Mouse (Mus musculus): ENCODE measurements at regions not wholly inside any gene's neighbourhood (a gene's known extent, or its start where the extent isn't known, plus 50 kb on each side); places are given as distances from the start of the nearest gene placed in this dataset.
"Not testable (repeated sequence)": the region's sequence is repeated elsewhere in the genome, so short reads cannot be mapped to it uniquely, and the experiment has no call there.

DNA sequence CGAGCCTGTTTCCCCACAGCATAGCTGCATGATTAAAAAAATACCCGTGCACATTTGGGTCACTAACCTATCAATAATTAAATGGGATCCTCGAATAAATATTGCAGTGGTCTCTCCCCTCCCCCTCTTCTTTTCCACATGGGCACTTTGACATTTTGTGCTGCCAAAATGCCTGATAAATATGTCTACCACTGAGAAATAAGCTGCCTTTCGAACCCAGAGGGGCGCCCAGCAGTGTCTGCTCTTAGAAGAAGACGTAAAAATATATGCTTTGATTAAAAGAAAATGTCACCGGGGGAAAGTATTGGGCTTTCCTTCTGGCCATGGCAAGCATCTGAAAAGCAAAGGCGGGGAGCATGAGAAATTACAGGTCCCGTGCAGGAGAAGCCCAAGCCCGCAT is 152.6 kb upstream of the Frmd4a start:
- Histone ChIP-seq H3K9me3 (replicated peaks) (no peaks in the 10 kb centered on the region), H3K27ac (replicated peaks) (no peak overlapping the region), H3K27me3 (ENCODE audit: low read depth, poor library complexity, severe bottlenecking) (no peaks in the 10 kb centered on the region), H3K4me3 (no peak overlapping the region), H3K4me1 (no peaks in the 10 kb centered on the region), H3K36me3 (no peaks in the 10 kb centered on the region)
- 87% methylated on average over 10 of the region's 10 CpGs for WGBS
- DNase-seq (ENCODE audit: low spot score), result no peak

DNA sequence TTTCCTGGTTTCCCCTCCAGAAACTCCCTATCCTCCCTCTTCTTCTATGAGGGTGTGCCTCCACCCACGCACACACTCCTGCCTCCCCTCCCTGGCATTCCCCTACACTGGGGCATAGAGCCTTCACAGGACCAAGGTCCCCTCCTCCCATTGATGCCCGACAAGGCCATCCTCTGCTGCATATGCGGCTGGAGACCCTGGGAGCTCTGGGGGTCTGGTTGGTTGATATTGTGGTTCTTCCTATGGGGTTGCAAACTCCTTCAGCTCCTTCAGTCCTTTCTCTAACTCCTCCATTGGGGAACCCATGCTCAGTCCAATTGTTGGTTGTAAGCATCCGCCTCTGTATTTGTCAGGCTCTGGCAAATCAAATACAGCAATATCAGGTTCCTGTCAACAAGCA is 150.8 kb upstream of the Frmd4a start:
- H3K9me3 ChIP-seq (replicated peaks); H3K36me3 ChIP-seq; H3K4me1 ChIP-seq; DNase-seq (ENCODE audit: low spot score); H3K27me3 ChIP-seq (ENCODE audit: low read depth, poor library complexity, severe bottlenecking); H3K4me3 ChIP-seq; H3K27ac ChIP-seq (replicated peaks): not testable (repeated sequence)
- WGBS, result 83% methylated on average over 4 of the region's 4 CpGs

DNA sequence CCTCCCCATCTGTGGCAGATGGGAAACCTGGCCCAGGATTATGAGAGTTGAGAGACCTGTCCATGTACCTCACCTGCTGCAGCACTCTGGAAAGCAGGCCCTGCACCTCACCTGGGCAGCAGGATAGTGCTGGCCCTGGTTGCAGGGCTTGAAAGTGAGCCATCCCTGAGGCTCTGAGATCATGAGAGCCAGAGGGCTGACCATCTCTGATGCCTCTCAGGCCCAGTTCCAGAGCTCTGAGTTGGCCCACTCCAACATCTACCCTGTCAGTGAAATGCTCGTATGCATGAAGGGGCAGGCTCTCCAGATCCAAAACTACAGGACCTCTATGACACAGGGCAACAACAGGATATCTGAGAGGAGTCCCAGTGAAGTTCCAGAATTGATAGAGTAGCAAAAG is 147.8 kb upstream of the Frmd4a start:
- H3K4me3 ChIP-seq, result no peak overlapping the region
- H3K27me3 ChIP-seq (ENCODE audit: low read depth, poor library complexity, severe bottlenecking), result no peaks in the 10 kb centered on the region
- no peaks in the 10 kb centered on the region for H3K4me1 ChIP-seq
- no peaks in the 10 kb centered on the region for H3K36me3 ChIP-seq
- DNase-seq (ENCODE audit: low spot score), result no peak
- H3K9me3 ChIP-seq (replicated peaks), result no peaks in the 10 kb centered on the region
- no peak overlapping the region for H3K27ac ChIP-seq (replicated peaks)
- WGBS, result 81% methylated on average over 1 of the region's 1 CpGs

DNA sequence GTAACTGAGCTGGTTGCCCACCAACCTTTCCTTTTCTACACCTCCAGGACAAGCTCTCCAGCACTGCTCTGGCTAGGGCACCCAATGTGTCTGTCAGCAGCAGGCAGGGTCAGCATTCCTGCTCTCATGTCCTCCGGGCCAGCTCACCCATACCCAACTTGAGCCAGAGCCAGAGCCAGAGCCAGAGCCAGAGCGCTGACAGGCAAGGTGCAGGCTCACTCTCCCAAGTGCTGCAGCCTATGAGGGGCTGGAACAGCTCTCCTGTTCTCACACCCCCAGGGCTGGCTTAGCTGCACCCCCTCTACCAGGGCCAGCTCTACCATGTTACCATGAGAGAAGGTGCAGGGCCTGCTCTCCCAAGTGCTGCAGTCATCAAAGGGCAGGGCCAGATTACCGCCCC is 145.8 kb upstream of the Frmd4a start:
- Histone ChIP-seq H3K4me1 (no peaks in the 10 kb centered on the region), H3K36me3 (no peaks in the 10 kb centered on the region), H3K27me3 (ENCODE audit: low read depth, poor library complexity, severe bottlenecking) (no peaks in the 10 kb centered on the region), H3K27ac (replicated peaks) (no peak overlapping the region), H3K4me3 (no peak overlapping the region), H3K9me3 (replicated peaks) (no peaks in the 10 kb centered on the region)
- 88% methylated on average over 3 of the region's 3 CpGs for WGBS
- DNase-seq (ENCODE audit: low spot score), result no peak

DNA sequence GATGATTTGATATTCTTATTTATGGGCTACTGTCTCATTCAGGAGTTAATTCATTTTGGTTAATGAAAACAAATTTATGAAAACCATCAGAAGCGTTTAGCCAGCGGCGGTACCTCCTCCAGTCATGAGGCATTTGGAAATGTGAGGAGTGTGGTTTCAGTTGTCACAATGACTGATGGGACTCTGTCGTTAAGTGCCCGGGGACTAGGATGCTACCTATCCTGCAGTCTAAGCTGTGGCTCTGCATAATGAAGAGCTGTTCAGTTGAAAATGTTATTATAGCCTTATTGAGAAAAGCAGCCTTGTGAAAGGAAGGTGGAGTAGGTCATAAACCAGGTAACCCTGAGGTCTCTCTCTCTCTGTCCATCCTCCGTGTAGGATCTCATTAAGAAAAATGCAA is 130.5 kb upstream of the Frmd4a start:
- DNase-seq (ENCODE audit: low spot score), result no peak
- peaks cover 15% of the 10 kb centered on the region for H3K4me1 ChIP-seq
- peaks cover 15% of the 10 kb centered on the region; the same call in 1 of the 2 replicates for H3K27me3 ChIP-seq (ENCODE audit: low read depth, poor library complexity, severe bottlenecking)
- H3K36me3 ChIP-seq, result no peaks in the 10 kb centered on the region
- no peaks in the 10 kb centered on the region for H3K9me3 ChIP-seq (replicated peaks)
- H3K4me3 ChIP-seq, result no peak overlapping the region
- H3K27ac ChIP-seq (replicated peaks), result no peak overlapping the region
- WGBS, result 83% methylated on average over 6 of the region's 6 CpGs

DNA sequence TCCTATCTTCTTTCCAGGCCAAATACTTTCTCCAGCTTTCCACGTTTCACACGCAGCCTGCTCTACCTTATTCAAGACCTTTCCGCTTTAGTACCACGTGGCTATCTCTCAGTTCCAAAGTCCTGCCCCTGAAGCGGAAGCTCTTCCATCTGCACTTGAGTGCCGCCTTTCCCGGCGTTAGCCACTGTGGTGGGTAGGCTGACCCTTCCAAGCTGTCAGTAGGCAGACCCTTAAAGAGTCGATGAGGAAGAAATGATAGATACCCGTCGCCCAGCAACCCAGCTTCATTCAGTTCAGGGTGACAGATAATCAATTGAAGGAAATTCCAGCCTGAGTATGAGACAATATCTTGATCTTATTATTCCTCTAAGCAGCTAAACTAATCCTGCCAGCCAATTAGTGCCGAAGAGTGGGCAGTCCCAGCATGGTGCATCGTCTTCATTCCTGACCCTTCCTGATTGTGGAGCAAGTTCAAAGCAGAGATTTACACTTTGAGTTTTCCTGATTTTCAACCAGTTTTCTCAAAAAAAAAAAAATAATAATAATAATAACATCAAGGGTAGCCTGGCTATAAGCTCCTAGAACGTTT is 129.6 kb upstream of the Frmd4a start:
- H3K36me3 ChIP-seq, result no peaks in the 10 kb centered on the region
- 37% methylated on average over 14 of the region's 14 CpGs for WGBS
- peak; percentile 55 for DNase-seq (ENCODE audit: low spot score)
- peaks cover 15% of the 10 kb centered on the region; the same call in 1 of the 2 replicates for H3K27me3 ChIP-seq (ENCODE audit: low read depth, poor library complexity, severe bottlenecking)
- H3K27ac ChIP-seq (replicated peaks), result no peak overlapping the region
- H3K4me1 ChIP-seq, result peaks cover 15% of the 10 kb centered on the region
- 0 out of 2 replicates have a peak overlapping the region, but pooled peaks have one; percentile 16 for H3K4me3 ChIP-seq
- H3K9me3 ChIP-seq (replicated peaks), result no peaks in the 10 kb centered on the region

DNA sequence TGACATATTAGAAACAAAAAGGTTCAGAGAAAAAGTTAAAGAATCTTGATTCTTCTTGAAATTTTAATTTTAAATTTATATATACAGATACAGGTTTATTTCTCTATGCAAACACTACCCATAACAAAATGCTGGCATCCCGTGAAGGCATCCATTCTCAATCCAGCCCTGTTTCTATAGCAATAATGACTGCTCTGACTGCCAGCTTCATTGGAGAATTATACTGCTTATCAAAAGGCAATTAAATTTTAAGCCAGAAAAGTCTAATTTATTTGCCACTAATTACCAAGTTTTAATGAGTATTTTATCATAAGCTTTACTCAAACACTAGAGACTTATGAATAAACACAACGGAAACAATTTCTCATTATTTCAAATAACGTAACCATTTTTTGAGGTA is 128.1 kb upstream of the Frmd4a start:
- WGBS, result 91% methylated on average over 3 of the region's 3 CpGs
- DNase-seq (ENCODE audit: low spot score), result no peak
- no peaks in the 10 kb centered on the region for H3K36me3 ChIP-seq
- H3K27me3 ChIP-seq (ENCODE audit: low read depth, poor library complexity, severe bottlenecking), result peaks cover 15% of the 10 kb centered on the region; the same call in 1 of the 2 replicates
- H3K4me1 ChIP-seq, result peaks cover 15% of the 10 kb centered on the region
- no peaks in the 10 kb centered on the region for H3K9me3 ChIP-seq (replicated peaks)
- H3K4me3 ChIP-seq, result no peak overlapping the region
- H3K27ac ChIP-seq (replicated peaks), result no peak overlapping the region

DNA sequence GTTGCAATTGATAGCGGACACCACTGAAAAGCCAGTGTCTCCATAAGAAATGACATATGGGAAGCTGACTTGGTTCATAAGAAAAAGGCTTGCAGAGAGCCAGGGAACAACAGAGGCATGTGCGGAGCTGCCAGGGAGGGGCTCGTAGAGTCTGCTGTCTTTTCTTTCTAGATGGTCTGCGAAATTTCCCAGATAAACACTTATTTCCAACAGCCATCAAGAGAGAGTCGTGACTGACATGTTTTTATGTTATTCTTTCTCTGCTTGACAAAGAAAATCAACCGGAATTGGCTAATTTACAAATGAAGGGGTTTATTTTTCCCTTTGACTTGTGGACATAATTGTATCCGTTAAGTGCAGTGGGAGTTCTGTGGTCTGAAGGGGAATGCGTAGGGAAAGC is 127.1 kb upstream of the Frmd4a start:
- H3K27ac ChIP-seq (replicated peaks), result no peak overlapping the region
- H3K4me1 ChIP-seq, result peaks cover 15% of the 10 kb centered on the region
- H3K4me3 ChIP-seq, result no peak overlapping the region
- no peaks in the 10 kb centered on the region for H3K36me3 ChIP-seq
- WGBS, result 68% methylated on average over 8 of the region's 8 CpGs
- DNase-seq (ENCODE audit: low spot score), result no peak
- H3K9me3 ChIP-seq (replicated peaks), result no peaks in the 10 kb centered on the region
- H3K27me3 ChIP-seq (ENCODE audit: low read depth, poor library complexity, severe bottlenecking), result peaks cover 15% of the 10 kb centered on the region; the same call in 1 of the 2 replicates

DNA sequence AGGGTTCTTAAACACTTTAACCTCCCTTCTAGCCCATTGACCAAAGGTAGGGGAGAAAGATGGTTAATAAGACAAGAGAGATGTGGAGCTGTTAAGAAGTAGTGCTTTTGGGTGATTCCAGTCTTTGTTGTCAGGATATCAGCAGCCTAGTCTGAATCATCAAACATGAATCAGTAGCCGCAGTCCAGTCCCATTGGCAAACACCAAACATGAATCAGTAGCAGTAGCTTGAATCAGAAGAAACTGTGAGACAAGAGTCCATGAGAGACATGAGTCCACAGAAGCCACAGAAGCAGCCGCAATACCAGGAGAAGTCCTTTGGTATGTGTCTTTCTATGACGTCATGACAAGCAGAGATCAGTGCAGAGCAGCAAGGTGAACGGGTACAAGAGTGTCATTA is 110.5 kb upstream of the Frmd4a start:
- Histone ChIP-seq H3K36me3 (no peaks in the 10 kb centered on the region), H3K4me1 (peaks cover 11% of the 10 kb centered on the region; the same call in 1 of the 2 replicates), H3K4me3 (no peak overlapping the region), H3K27ac (replicated peaks) (no peak overlapping the region), H3K27me3 (ENCODE audit: low read depth, poor library complexity, severe bottlenecking) (no peaks in the 10 kb centered on the region), H3K9me3 (replicated peaks) (no peaks in the 10 kb centered on the region)
- DNase-seq (ENCODE audit: low spot score), result no peak
- WGBS, result 90% methylated on average over 4 of the region's 4 CpGs

DNA sequence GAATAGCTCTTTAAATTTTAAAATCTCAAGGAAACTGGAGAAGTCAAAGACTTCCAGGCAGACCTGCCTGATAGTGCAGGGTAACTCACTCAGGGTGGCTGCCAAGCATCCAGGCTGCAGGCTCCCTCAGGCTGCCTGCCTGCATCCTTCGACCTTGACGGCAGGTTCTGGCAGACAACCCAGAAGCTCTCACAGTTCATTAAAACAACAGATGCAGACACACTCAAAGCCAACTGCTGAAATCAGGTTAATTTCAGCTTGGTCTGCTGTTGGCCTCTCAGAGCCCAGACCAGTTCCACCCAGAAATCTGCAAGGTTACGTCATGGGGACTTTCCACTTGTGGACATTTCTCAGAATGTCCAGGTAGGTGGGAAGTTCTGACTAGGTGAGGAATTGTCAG is 109.3 kb upstream of the Frmd4a start:
- DNase-seq (ENCODE audit: low spot score), result no peak
- H3K36me3 ChIP-seq, result no peaks in the 10 kb centered on the region
- H3K4me1 ChIP-seq, result peaks cover 11% of the 10 kb centered on the region; the same call in 1 of the 2 replicates
- 88% methylated on average over 3 of the region's 3 CpGs for WGBS
- H3K4me3 ChIP-seq, result no peak overlapping the region
- no peak overlapping the region for H3K27ac ChIP-seq (replicated peaks)
- no peaks in the 10 kb centered on the region for H3K27me3 ChIP-seq (ENCODE audit: low read depth, poor library complexity, severe bottlenecking)
- H3K9me3 ChIP-seq (replicated peaks), result no peaks in the 10 kb centered on the region

DNA sequence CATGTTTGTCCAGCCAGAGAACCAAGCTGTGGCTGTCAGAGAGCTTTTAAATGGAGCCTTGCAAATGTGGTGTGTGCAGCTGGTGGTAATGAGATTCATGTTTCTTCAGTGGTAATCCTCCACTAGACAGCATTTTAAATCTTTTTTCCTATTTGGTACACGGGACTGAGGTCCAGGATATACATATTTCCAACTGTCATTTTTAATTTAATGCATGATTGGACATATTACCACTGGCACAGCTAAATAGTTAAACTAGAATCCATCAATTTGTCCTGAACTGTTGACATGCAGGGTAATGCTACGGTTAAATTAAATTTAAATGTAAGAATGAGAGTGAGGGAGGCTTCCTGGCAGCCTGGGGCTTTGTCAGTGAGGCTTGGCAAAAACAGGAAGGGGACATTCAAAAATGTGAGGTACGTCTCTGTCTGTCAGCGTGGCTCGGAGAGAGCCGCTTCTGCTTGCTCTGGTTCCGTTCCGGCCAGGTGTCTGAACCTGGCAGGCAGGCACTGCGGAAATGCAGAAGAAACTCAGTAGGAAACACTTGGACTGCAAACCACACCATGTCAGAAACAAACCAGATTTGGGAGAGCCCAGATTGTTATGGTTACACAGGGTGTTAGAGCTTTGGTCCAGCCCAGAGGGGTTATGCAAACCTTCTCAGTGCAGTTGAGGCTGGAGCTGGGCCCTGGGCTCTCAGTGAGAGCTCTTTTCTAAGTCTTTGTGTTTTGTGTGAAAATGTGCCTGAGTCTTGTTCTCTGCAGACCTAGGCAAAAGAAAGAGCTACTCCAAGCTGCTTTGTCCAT is 107.2 kb upstream of the Frmd4a start:
- 84% methylated on average over 9 of the region's 9 CpGs for WGBS
- H3K4me1 ChIP-seq, result peaks cover 11% of the 10 kb centered on the region; the same call in 1 of the 2 replicates
- H3K27me3 ChIP-seq (ENCODE audit: low read depth, poor library complexity, severe bottlenecking), result no peaks in the 10 kb centered on the region
- DNase-seq (ENCODE audit: low spot score), result no peak
- peak overlapping the region; percentile 10; the same call in 1 of the 2 replicates for H3K27ac ChIP-seq (replicated peaks)
- no peak overlapping the region for H3K4me3 ChIP-seq
- H3K36me3 ChIP-seq, result no peaks in the 10 kb centered on the region
- H3K9me3 ChIP-seq (replicated peaks), result no peaks in the 10 kb centered on the region

DNA sequence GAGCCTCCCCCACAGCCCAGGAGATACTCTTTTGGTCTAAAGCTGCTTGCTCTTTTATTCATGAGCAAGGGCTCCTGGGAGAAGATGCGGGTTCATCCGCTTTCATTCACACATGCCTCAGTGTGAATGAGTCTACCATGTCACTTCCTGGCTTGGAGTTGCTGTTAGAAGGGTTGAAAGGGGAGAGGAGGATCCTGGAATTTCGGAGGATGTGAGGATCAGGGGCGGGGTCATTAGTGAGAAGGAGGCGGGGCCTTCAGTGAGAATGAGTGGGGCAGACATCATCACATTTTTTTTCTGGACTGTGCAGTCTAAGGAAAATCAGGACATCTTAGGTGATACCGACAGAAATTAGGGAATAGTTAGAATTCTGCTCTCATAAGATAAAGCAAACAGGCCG is 102.4 kb upstream of the Frmd4a start:
- H3K4me1 ChIP-seq, result peaks cover 5% of the 10 kb centered on the region; the same call in 1 of the 2 replicates
- no peaks in the 10 kb centered on the region for H3K9me3 ChIP-seq (replicated peaks)
- WGBS, result 85% methylated on average over 7 of the region's 7 CpGs
- H3K36me3 ChIP-seq, result no peaks in the 10 kb centered on the region
- no peak overlapping the region for H3K4me3 ChIP-seq
- H3K27ac ChIP-seq (replicated peaks), result no peak overlapping the region
- H3K27me3 ChIP-seq (ENCODE audit: low read depth, poor library complexity, severe bottlenecking), result no peaks in the 10 kb centered on the region
- DNase-seq (ENCODE audit: low spot score), result no peak

DNA sequence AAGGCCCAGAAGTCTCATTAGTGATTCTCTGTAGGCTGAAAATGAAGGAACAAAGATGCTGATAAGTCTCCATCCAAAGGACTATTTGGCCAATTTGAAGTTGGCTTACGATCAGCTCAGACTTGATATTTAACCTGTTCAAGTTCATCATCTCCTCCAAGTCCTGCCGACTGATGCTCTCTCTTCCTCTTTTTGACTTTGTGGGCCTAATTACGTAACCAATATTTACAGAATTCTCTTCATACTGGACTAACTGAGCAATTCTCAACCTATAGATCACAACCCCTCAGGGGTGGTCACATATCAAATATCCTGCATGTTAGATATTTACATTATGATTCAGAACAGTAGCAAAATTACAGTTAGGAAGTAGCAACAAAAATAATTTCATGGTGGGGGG is 101.2 kb upstream of the Frmd4a start:
- 98% methylated on average over 3 of the region's 3 CpGs for WGBS
- no peak overlapping the region for H3K4me3 ChIP-seq
- H3K4me1 ChIP-seq, result no peaks in the 10 kb centered on the region
- H3K27ac ChIP-seq (replicated peaks), result no peak overlapping the region
- H3K36me3 ChIP-seq, result no peaks in the 10 kb centered on the region
- H3K27me3 ChIP-seq (ENCODE audit: low read depth, poor library complexity, severe bottlenecking), result no peaks in the 10 kb centered on the region
- no peaks in the 10 kb centered on the region for H3K9me3 ChIP-seq (replicated peaks)
- no peak for DNase-seq (ENCODE audit: low spot score)

Measured in midbrain, embryonic 10.5 days (tissue).